Mouse (Mus musculus) myocyte (in vitro differentiated cells): ENCODE results near the gene Akr1c20. TPM values are rescaled to one million over a fixed set of nuclear protein-coding genes. Genes with fewer than 3 reads are reported as not detected.

Source experiments
- H3K27me3 ChIP-seq: one replicate; pipeline ENCODE4 v1.6.1; 2011; ENCODE audit not compliant: control insufficient read depth, insufficient read depth, insufficient read length
- H3K36me3 ChIP-seq: one replicate; pipeline ENCODE4 v1.6.1; 2011; ENCODE audit not compliant: control insufficient read depth, insufficient read depth
- H3K4me2 ChIP-seq: one replicate; pipeline ENCODE4 v1.6.1; 2011; ENCODE audit warnings: low read depth, control low read depth
- H3K4me3 ChIP-seq: one replicate; pipeline ENCODE4 v1.5.1; 2011; ENCODE audit warnings: mild to moderate bottlenecking, control low read depth, moderate library complexity
- H3K79me2 ChIP-seq: one replicate; pipeline ENCODE4 v1.6.1; 2011; ENCODE audit not compliant: control insufficient read depth, insufficient read depth
- H3ac ChIP-seq: one replicate; pipeline ENCODE4 v1.6.1; 2011; ENCODE audit not compliant: control insufficient read depth, insufficient read length
- CEBPB ChIP-seq: IDR thresholded peaks from 2 replicates; pipeline ENCODE4 v1.6.1; 2011; ENCODE audit warnings: mild to moderate bottlenecking, moderate library complexity; ENCODE audit not compliant: poor library complexity, insufficient read depth, severe bottlenecking
- E2F4 ChIP-seq: IDR thresholded peaks from one replicate; pipeline ENCODE4 v1.6.1; 2011; ENCODE audit warnings: mild to moderate bottlenecking, control low read depth, moderate library complexity; ENCODE audit not compliant: insufficient read depth
- MAX ChIP-seq: IDR thresholded peaks from one replicate; pipeline ENCODE4 v1.6.1; 2011; ENCODE audit warnings: low read depth, mild to moderate bottlenecking, control low read depth
- MYOD1 ChIP-seq, 3 experiments: IDR thresholded peaks; one replicate each; pipeline ENCODE4 v1.6.1; 2011; ENCODE audit warnings: control low read depth in 2 of 3, low read depth in 2 of 3, mild to moderate bottlenecking in 2 of 3, moderate library complexity in 1 of 3; ENCODE audit not compliant: insufficient read length in 2 of 3, control insufficient read depth in 1 of 3
- MYOG ChIP-seq, 3 experiments: IDR thresholded peaks; one replicate each; pipeline ENCODE4 v1.6.1; 2011; ENCODE audit warnings: control low read depth in 2 of 3, low read depth in 2 of 3, mild to moderate bottlenecking in 2 of 3; ENCODE audit not compliant: insufficient read length in 2 of 3, control insufficient read depth in 1 of 3, insufficient read depth in 1 of 3
- POLR2A ChIP-seq: IDR thresholded peaks from one replicate; pipeline ENCODE4 v1.6.1; 2011; ENCODE audit warnings: low read depth, mild to moderate bottlenecking, control low read depth, moderate library complexity; ENCODE audit not compliant: insufficient read length
- POLR2AphosphoS2 ChIP-seq: IDR thresholded peaks from one replicate; pipeline ENCODE4 v1.6.1; 2011; ENCODE audit warnings: low read depth, control low read depth; ENCODE audit not compliant: insufficient read length
- REST ChIP-seq: IDR thresholded peaks from one replicate; pipeline ENCODE4 v1.6.1; 2011; ENCODE audit warnings: mild to moderate bottlenecking, control low read depth, moderate library complexity; ENCODE audit not compliant: insufficient read depth, insufficient read length
- SRF ChIP-seq: IDR thresholded peaks from one replicate; pipeline ENCODE4 v1.6.1; 2011; ENCODE audit warnings: low read depth; ENCODE audit not compliant: control insufficient read depth, insufficient read length
- TCF12 ChIP-seq: IDR thresholded peaks from one replicate; pipeline ENCODE4 v1.6.1; 2011; ENCODE audit warnings: mild to moderate bottlenecking, control low read depth; ENCODE audit not compliant: poor library complexity, insufficient read depth, severe bottlenecking
- TCF3 ChIP-seq: IDR thresholded peaks from one replicate; pipeline ENCODE4 v1.6.1; 2011; ENCODE audit warnings: low read depth, control low read depth; ENCODE audit not compliant: insufficient read length
- USF1 ChIP-seq: IDR thresholded peaks from one replicate; pipeline ENCODE4 v1.6.1; 2011; ENCODE audit warnings: low read depth, mild to moderate bottlenecking, control low read depth, moderate library complexity
- polyA plus RNA-seq: library from polyadenylated mRNA; unstranded; fragments of >200 nt; fragmentation: generic; extraction: Trizol; gene quantifications from one replicate; pipeline ENCODE4 v1.2.1, GENCODE M21; 2012; ENCODE audit warnings: missing spikeins

Akr1c20 gene
- polyA plus RNA-seq, result not detected

DNA sequence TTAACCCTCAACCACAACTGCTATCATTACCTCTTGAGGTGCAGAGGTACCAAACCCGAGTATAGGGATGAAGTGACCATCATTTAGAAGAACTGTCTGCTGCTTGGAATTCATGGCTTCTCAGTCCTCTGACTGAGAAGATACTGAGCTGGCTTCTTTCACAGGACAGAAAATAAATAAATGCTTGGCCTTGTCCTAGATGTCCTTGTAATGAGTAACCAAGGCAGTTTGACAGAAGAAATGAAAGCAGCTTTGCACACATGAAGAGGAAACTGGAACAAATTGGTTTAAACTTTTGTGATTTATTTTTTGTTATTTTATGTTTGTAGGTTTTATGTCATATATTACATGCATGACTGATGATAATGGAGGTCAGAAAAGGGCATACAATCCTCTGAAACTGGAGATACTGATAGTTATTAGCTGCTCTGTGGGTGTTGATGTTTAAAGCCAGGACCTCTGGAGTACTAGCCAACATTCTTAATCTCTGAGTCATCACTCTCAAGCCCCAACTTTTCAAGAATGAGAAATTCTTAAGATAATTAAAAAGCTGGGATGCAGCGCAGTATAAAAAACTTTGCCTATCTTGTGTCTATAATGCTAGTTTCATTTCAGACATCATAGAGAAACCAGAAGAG is at the start of gene Akr1c20:
Gene Akr1c20, minus strand, starts transcription at position 145 of the 638 bp plus-strand sequence.
- Histone ChIP-seq H3ac (no peak within 1 kb of the TSS), H3K27me3 (no peaks in the 10 kb centered on the region), H3K4me3 (no peak within 1 kb of the TSS), H3K4me2 (no peak within 1 kb of the TSS), H3K36me3 (no peaks in the 10 kb centered on the region), H3K79me2 (no peaks in the 10 kb centered on the region)
- TF ChIP-seq REST (no peak), POLR2AphosphoS2 (no peak), POLR2A (no peak), MYOG (IDR thresholded peaks at IDR 0.05; ENCODE audit: control insufficient read depth in 1 of 3, insufficient read depth in 1 of 3, insufficient read length in 2 of 3, low read depth in 2 of 3) (no peak), SRF (no peak), E2F4 (no peak), MYOD1 (IDR thresholded peaks at IDR 0.05; ENCODE audit: control insufficient read depth in 1 of 3, insufficient read length in 2 of 3, low read depth in 2 of 3) (no peak), MAX (no peak), USF1 (no peak), TCF3 (no peak), CEBPB (no peak), TCF12 (no peak)

DNA sequence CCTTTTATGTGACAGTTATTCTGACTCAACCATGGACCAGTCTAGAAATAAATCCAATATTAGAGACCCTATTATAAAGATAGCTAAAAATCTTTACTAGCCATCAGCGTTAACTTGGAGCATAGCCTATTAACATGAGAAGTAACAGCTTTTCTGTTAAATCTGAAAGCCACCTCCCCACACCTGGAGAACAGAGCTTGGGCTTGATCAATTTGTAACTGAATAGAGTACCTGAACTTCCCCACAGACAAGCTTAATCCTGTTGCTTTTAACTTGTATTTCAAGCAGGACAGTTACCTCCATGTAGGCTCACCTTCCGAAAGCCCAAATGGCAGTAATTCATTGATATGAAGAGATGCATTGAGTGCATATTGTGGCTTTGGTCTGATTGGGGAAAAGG is 42.9 kb upstream of the Akr1c20 start:
- H3K4me2 ChIP-seq, result no peak overlapping the region
- no peaks in the 10 kb centered on the region for H3K79me2 ChIP-seq
- no peaks in the 10 kb centered on the region for H3K27me3 ChIP-seq
- H3K36me3 ChIP-seq, result no peaks in the 10 kb centered on the region
- no peak overlapping the region for H3K4me3 ChIP-seq
- TF ChIP-seq MYOD1 (IDR thresholded peaks at IDR 0.05; ENCODE audit: control insufficient read depth in 1 of 3, insufficient read length in 2 of 3, low read depth in 2 of 3), result no peak
- no peak for TF ChIP-seq REST
- no peak for TF ChIP-seq E2F4
- TF ChIP-seq TCF12, result no peak
- TF ChIP-seq SRF, result no peak
- TF ChIP-seq USF1, result no peak
- TF ChIP-seq CEBPB, result no peak
- TF ChIP-seq MYOG (IDR thresholded peaks at IDR 0.05; ENCODE audit: control insufficient read depth in 1 of 3, insufficient read depth in 1 of 3, insufficient read length in 2 of 3, low read depth in 2 of 3), result no peak
- no peak for TF ChIP-seq POLR2A
- TF ChIP-seq TCF3, result no peak
- no peak for TF ChIP-seq POLR2AphosphoS2
- TF ChIP-seq MAX, result no peak
- no peak overlapping the region for H3ac ChIP-seq

DNA sequence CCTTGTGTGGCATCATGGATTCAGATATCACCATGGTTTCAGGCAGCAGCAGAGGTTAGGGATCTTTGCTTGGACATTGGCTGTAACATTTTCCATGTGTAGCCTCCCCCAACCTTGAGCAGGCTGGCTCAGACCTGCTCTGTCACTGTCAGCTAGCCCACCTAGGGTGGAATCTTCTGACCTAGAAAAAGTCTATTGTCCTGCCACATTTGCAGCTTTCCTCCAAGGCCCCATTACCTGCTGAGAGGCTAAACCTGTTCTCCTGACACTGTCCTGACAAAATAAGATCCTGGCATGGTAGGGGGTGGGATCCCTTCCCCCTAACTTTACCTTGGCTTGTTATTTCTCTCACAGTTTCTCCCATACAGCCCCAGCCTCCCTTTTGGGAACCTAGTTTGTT is 37.4 kb upstream of the Akr1c20 start:
- no peak overlapping the region for H3K4me3 ChIP-seq
- no peaks in the 10 kb centered on the region for H3K79me2 ChIP-seq
- TF ChIP-seq MYOG (IDR thresholded peaks at IDR 0.05; ENCODE audit: control insufficient read depth in 1 of 3, insufficient read depth in 1 of 3, insufficient read length in 2 of 3, low read depth in 2 of 3), result no peak
- no peak for TF ChIP-seq E2F4
- no peak for TF ChIP-seq MAX
- no peak for TF ChIP-seq REST
- TF ChIP-seq TCF3, result no peak
- no peak for TF ChIP-seq MYOD1 (IDR thresholded peaks at IDR 0.05; ENCODE audit: control insufficient read depth in 1 of 3, insufficient read length in 2 of 3, low read depth in 2 of 3)
- TF ChIP-seq TCF12, result no peak
- TF ChIP-seq USF1, result no peak
- no peak for TF ChIP-seq POLR2A
- TF ChIP-seq CEBPB, result no peak
- no peak for TF ChIP-seq POLR2AphosphoS2
- TF ChIP-seq SRF, result no peak
- H3K36me3 ChIP-seq, result no peaks in the 10 kb centered on the region
- H3K4me2 ChIP-seq, result no peak overlapping the region
- H3K27me3 ChIP-seq, result no peaks in the 10 kb centered on the region
- H3ac ChIP-seq, result no peak overlapping the region

DNA sequence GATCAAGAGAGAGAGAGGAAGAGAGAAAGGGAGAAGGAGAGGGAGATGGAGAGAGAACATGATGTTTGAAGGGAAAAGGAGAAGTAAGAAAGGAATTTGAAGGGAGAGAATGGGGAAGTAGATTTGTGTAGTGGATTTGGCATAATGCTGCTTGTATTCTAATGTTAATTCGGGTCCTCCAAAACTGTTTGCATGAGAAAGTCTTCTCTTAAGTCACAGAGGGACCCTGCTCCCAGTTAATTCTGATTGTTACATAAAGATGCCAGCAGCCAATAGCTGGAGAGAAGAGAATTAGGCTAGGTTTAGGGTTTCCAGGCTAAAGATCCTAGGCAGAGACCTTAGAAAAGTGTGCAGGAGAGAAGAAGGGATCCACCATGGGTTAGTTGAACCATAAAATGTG is 36.0 kb upstream of the Akr1c20 start:
- no peak overlapping the region for H3K4me3 ChIP-seq
- no peaks in the 10 kb centered on the region for H3K27me3 ChIP-seq
- H3K4me2 ChIP-seq, result no peak overlapping the region
- no peak for TF ChIP-seq SRF
- TF ChIP-seq REST, result no peak
- no peak for TF ChIP-seq CEBPB
- no peak for TF ChIP-seq TCF12
- TF ChIP-seq E2F4, result no peak
- TF ChIP-seq POLR2A, result no peak
- no peak for TF ChIP-seq MYOD1 (IDR thresholded peaks at IDR 0.05; ENCODE audit: control insufficient read depth in 1 of 3, insufficient read length in 2 of 3, low read depth in 2 of 3)
- no peak for TF ChIP-seq USF1
- TF ChIP-seq TCF3, result no peak
- TF ChIP-seq MYOG (IDR thresholded peaks at IDR 0.05; ENCODE audit: control insufficient read depth in 1 of 3, insufficient read depth in 1 of 3, insufficient read length in 2 of 3, low read depth in 2 of 3), result no peak
- TF ChIP-seq POLR2AphosphoS2, result no peak
- no peak for TF ChIP-seq MAX
- no peak overlapping the region for H3ac ChIP-seq
- no peaks in the 10 kb centered on the region for H3K36me3 ChIP-seq
- no peaks in the 10 kb centered on the region for H3K79me2 ChIP-seq
